Mouse (Mus musculus): ENCODE measurements around the gene Ncl. TPM values are rescaled to one million over a fixed set of nuclear protein-coding genes. Genes with fewer than 3 reads are reported as not detected.
A peak's percentile ranks its signal among the peaks of the same experiment; 100 is the strongest.

Gene Ncl
- polyA plus RNA-seq, 1 experiment from 2014 or later, result 408 TPM

DNA sequence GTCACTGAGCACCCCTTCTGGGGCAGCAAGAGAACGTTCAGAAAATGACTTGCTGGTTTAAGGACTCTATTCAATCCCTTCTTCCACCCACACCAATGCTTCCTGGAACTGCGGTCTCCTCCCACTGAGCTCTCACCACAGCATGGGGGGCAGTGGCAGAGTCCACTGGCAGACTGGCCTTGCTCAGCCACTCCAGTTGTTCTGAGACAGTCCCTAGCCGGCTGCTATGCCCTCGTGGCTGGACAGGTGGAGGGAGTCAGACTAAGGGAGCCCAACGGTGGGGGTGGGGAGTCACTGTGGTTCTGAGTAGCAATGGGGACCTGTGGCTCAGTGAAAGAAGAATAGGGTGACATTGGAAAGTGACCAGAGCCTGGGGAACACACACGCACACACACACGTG is 58.5 kb downstream of the Ncl start:
- no peak for TF ChIP-seq CTCF (IDR thresholded peaks at IDR 0.05; ENCODE audit: low read depth)
- no peak overlapping the region for H3K4me3 ChIP-seq (ENCODE audit: low read depth, low read length)
- no peaks in the 10 kb centered on the region for H3K9me3 ChIP-seq (ENCODE audit: low read depth, low read length)
- H3K4me2 ChIP-seq, result no peak overlapping the region
- no peaks in the 10 kb centered on the region for H3K4me1 ChIP-seq (ENCODE audit: insufficient read depth)
- DNase-seq, result no peak
- H3K36me3 ChIP-seq (ENCODE audit: insufficient read depth), result no peaks in the 10 kb centered on the region
- WGBS, result 53% methylated on average over 7 of the region's 7 CpGs
- ATAC-seq (ENCODE audit: insufficient read depth), result no peak
- H3K9ac ChIP-seq, result no peak overlapping the region
- H3K27me3 ChIP-seq (ENCODE audit: insufficient read depth, low read length), result peaks cover 11% of the 10 kb centered on the region; the same call in 1 of the 2 replicates
- H3K27ac ChIP-seq (ENCODE audit: low read depth), result no peak overlapping the region

GRCm38 (mm10) chr1:86300093-86300492 is 59.1 kb downstream of the Ncl start:
- WGBS, result 48% methylated on average over 2 of the region's 2 CpGs
- Histone ChIP-seq H3K9ac (no peak overlapping the region), H3K36me3 (ENCODE audit: insufficient read depth) (no peaks in the 10 kb centered on the region), H3K4me1 (ENCODE audit: insufficient read depth) (no peaks in the 10 kb centered on the region), H3K27me3 (ENCODE audit: insufficient read depth, low read length) (peaks cover 11% of the 10 kb centered on the region; the same call in 1 of the 2 replicates), H3K27ac (ENCODE audit: low read depth) (no peak overlapping the region), H3K9me3 (ENCODE audit: low read depth, low read length) (no peaks in the 10 kb centered on the region), H3K4me3 (ENCODE audit: low read depth, low read length) (no peak overlapping the region), H3K4me2 (no peak overlapping the region)
- ATAC-seq (ENCODE audit: insufficient read depth), result no peak
- no peak for TF ChIP-seq CTCF (IDR thresholded peaks at IDR 0.05; ENCODE audit: low read depth)
- no peak for DNase-seq

Small RNAs within 50 kb of the gene (microRNA-seq; reads per million reads assigned to microRNA genes)
- 112 reads per million, percentile 51 among the genes with 10 or more reads in this experiment for gene mmu-mir-3535 (ENCODE audit: borderline number of aligned reads)

Other genes starting within 250 kb of the Ncl start
- gene Htr2b, start 247.4 kb downstream of the Ncl start, polyA plus RNA-seq (2014; fragmentation: Nextera tagmentation; extraction: Ambion mirVana), result 0.31 and 0.63 TPM in 2 replicates
- gene Gm21972, start 225.8 kb downstream of the Ncl start, polyA plus RNA-seq (2014; fragmentation: Nextera tagmentation; extraction: Ambion mirVana), result not detected in 2 replicates
- 22.3 and 28.2 TPM in 2 replicates for gene Armc9, start 204.6 kb downstream of the Ncl start, polyA plus RNA-seq (2014; fragmentation: Nextera tagmentation; extraction: Ambion mirVana)
- gene B3gnt7, start 56.6 kb downstream of the Ncl start, polyA plus RNA-seq (2014; fragmentation: Nextera tagmentation; extraction: Ambion mirVana), result 7.2 and 7.5 TPM in 2 replicates
- gene Nmur1, start 66.8 kb upstream of the Ncl start, polyA plus RNA-seq (2014; fragmentation: Nextera tagmentation; extraction: Ambion mirVana), result not detected in 2 replicates
- gene Tex44, start 66.9 kb upstream of the Ncl start, polyA plus RNA-seq (2014; fragmentation: Nextera tagmentation; extraction: Ambion mirVana), result not detected in 2 replicates
- 3,453 and 3,547 TPM in 2 replicates for gene Ptma, start 167.3 kb upstream of the Ncl start, polyA plus RNA-seq (2014; fragmentation: Nextera tagmentation; extraction: Ambion mirVana)
- gene Pde6d, start 223.2 kb upstream of the Ncl start, polyA plus RNA-seq (2014; fragmentation: Nextera tagmentation; extraction: Ambion mirVana), result 57.6 and 58.5 TPM in 2 replicates
- 37.6 and 38.0 TPM in 2 replicates for gene Cops7b, start 223.5 kb upstream of the Ncl start, polyA plus RNA-seq (2014; fragmentation: Nextera tagmentation; extraction: Ambion mirVana)

All from lung, embryonic 14.5 days (tissue).